Mouse (Mus musculus) embryo, embryonic 11.5 days (tissue): ENCODE measurements around the gene Rasgef1a.

Experiments used
- DNase-seq: peaks from one replicate; pipeline ENCODE4 v3.0.0-alpha.2; 2012; ENCODE audit warnings: low read depth, low spot score

Gene Rasgef1a

DNA sequence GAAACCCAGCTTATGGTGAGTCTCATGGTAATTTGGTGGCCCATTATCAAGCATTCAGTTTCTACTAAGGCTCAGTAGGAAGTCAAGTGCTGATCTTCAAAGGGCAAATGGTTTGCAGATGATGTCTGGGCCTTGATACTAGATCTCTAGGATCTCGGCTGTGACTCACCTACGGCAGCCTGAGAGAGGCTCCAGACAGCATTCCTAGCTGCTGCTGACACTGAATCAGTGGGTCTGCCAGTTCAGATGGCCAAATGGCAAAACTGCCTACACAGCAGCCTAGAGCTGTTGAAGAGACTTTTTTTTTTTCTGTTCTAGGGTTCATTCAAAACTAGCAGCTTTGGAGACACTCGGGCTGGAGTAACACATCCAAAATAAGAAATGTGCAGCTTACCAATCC lies 15.8 kb downstream of the Rasgef1a start:
- no peak for DNase-seq

DNA sequence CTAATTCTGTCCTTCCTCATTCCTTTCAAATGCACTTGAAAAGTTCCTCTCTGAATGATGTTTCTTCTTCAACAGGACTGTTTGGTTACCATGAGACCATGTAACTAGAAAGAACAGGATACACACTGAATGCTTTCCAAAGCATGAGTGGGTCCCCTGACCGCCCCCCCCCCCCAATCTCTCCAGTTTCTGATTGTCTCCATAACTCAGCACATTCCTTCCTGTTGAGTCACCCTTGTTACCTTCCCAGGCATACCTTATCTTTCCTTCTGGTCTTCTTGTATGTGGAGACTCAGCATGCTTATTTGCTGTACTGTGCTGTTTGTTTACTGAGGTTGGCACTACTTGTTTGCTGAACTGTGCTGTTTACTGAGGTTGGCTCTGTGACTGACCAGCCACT lies 20.2 kb downstream of the Rasgef1a start:
- no peak for DNase-seq

DNA sequence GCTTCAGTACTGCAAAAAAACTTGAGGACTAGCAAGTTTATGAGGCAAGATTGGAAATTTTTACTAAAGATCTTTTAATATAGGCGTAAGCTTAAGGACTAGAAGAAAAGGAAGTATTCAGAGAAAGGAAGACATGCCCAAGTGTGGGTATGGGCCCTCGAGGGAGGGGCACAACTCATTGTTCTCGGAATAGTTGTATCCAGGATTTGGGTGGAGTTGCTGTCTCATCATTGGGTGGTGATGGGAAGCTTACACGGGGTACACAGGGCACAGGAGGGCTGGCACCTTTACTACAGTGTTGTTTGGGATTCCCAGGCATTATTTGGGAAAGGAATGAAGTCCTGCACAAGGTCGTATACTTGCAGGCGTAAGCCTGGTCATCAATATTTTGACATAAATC lies 24.4 kb downstream of the Rasgef1a start:
- no peak for DNase-seq

GRCm38 (mm10) chr6:118036118-118036805 lies 25.0 kb downstream of the Rasgef1a start:
- no peak for DNase-seq

DNA sequence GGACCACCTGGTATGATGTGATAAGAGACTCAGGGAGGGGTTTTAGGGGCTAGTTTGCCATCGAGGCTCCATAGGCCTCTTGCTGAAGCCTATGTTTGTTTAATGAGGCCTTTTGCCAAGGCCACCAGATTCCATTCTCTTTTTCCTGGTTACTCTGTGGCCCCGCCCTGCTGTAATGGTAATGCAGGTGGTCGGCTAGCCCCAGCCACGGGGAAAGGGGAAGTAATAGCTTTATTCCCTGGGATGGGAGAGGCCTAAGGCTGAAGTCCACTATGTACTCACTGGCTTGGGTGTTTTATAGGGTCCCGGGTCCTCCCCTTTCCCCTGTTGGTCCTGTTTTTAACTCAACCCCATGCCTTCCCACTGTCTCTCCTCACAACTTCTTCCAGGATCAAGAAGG lies 25.6 kb downstream of the Rasgef1a start:
- no peak for DNase-seq

DNA sequence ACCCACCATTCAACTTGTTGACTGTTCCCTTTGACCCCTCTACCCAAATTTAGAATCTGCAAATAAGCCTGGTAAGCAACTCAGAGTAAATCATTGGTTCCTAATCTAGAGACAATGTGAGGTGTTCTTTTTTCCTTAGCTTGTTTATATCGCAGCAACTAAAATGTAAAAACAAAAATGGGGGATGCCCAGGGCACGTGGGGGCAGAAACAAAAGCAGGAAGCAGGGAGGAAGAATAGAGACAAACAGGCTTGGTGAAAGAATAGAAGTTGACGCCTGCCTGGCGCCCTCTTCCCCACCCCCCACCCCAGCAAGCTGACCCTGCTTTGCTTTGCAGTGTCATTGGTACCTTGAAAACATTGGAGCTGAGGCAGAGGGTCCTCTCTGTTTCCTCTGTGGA lies 33.9 kb downstream of the Rasgef1a start:
- DNase-seq, result no peak

GRCm38 (mm10) chr6:118045892-118046291 lies 34.7 kb downstream of the Rasgef1a start:
- DNase-seq, result no peak

- DNase-seq, result no peak
Measured at GRCm38 (mm10) chr6:118046511-118046910, 35.3 kb downstream of the Rasgef1a start.

GRCm38 (mm10) chr6:118046924-118047323 lies 35.7 kb downstream of the Rasgef1a start:
- no peak for DNase-seq

GRCm38 (mm10) chr6:118047811-118048505 lies 36.7 kb downstream of the Rasgef1a start:
- no peak for DNase-seq

GRCm38 (mm10) chr6:118049776-118050175 lies 38.5 kb downstream of the Rasgef1a start:
- DNase-seq, result no peak

DNA sequence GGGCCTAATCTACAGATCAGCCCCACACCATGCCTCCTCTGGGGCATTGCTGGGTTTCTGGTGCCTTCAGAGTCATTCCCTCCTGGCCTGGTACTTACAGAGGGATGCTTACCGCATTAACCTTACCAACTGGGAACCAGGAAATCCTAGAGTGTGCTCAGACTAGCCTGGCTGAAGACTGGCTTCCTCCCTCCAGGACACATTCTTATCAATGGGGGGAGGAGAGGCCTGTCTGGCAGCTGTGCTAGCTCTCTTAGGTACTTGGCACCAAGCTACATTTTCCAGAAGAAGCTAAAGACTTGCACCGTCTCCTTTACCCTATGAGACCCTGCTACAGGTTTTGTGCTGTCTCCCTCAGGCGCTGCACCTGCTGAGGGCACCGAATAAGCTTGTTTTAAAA lies 40.2 kb downstream of the Rasgef1a start:
- no peak for DNase-seq

DNA sequence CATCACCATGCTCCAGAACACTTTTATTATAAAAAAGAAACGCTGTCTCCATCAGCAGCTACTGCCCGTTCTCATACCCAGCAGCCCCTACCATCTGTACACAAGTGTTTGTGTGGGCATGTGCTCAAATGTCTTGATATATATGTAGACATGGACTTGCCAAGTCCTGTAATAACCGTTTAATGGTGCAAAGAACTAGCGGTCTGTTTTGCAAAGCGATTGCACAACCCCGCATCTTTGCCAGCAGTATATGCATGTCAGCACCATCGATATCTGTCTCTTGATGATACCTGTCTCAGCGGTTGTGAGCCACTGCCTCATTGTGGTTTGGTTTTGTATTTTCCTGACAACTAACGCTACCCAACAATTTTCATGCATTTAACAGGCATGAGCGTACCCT lies 44.0 kb downstream of the Rasgef1a start:
- DNase-seq, result no peak

GRCm38 (mm10) chr6:118061266-118061665 lies 50.0 kb downstream of the Rasgef1a start:
- DNase-seq, result no peak

DNA sequence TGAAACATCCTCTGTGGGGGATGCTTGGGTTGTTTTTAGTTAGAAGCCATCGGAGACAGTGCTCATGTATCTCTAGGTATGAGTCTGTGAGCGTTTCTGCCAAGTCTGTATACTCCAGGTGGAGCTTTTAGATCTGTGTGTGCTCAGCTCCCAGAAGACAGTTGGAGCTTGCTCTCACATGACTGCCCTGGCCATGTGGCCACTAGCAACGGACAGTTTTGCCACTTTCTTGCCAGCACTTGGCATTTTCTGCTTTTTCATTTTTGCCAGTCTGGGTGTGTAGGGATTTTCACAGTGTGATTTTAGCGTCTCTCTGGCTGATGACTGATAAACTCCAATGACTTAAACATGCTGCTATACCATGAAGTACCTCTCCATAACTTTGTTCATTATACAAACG lies 52.0 kb downstream of the Rasgef1a start:
- no peak for DNase-seq

GRCm38 (mm10) chr6:118064968-118065530 lies 53.8 kb downstream of the Rasgef1a start:
- peak; percentile 47 for DNase-seq

- no peak for DNase-seq
Measured at GRCm38 (mm10) chr6:118065837-118066198, 54.6 kb downstream of the Rasgef1a start.

- DNase-seq, result no peak
Measured at GRCm38 (mm10) chr6:118066199-118067081, 55.2 kb downstream of the Rasgef1a start.

DNA sequence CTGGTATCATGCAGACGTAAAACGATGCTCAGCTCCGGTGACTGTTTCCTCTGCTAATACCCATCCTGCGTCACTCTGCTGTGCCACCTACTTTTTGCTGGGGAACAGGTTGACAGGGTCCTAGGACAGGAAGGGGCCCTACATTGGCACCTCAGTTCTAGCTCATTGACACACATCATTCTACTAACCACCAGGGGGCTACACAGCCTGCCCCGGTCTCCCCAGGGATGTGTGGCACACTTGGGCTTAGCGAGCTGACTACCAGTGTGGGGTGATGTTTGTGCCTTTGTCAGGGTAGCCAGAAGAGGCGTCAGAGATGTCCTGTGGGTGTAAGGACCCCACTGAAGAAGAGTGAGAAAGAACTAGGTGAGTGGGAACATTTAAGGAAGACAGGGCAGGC lies 56.5 kb downstream of the Rasgef1a start:
- no peak for DNase-seq

DNA sequence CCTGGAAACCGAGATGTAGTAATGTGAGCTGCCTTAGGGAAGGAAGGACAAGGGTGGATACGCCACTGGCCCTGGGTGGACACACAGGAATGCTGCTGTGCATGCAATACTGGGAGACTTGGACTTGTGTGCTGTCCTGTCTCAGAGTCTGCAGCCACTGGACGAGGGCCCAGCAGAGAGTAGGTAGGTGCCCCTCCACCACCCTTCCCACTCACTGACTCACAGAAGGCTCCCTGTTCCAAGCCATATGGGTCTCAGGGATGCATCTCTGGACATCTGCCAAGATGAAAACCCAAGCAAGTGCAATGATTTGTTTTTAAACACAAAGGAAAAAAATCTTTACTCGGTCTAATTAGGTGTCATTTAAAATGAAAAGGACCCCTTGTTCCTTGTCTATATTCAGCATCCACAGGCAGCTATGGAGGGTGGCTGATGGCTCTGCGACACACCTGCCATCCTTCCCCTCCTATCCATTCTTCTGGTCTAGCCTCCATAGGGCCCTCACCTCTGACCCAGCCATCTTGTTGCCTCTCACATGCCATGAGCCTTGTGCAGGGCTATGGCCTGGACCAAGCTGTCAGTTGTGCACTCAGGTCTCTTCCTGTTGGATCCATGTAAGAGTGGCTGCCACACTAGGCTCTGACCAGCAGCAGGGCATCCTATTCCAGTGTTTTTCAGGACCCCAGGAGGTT lies 59.2 kb downstream of the Rasgef1a start:
- DNase-seq, result no peak

GRCm38 (mm10) chr6:118071013-118071350 lies 59.7 kb downstream of the Rasgef1a start:
- no peak for DNase-seq

DNA sequence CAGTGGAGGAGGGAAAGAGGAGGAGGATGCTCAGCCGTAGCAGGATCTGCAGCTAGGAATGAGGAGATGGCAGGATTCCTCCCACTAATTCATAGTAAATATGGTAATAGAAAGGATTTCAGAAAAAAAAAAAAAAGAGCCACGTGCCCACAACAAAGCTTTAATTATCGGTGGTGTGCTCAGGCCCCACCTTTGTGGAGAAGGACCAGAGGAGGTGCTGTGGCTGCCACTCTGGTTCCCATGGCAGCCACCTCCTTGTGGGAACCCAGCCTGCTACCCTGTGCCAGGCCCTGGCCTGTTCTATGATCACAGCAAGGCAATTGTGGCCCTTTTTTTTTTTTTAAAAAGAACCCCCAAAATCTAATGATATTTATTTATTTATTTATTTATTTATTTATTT lies 60.2 kb downstream of the Rasgef1a start:
- DNase-seq, result no peak
